Mouse (Mus musculus): ENCODE data around the gene Plin5.
A peak's percentile ranks its signal among the peaks of the same experiment; 100 is the strongest.

The Plin5 gene

DNA sequence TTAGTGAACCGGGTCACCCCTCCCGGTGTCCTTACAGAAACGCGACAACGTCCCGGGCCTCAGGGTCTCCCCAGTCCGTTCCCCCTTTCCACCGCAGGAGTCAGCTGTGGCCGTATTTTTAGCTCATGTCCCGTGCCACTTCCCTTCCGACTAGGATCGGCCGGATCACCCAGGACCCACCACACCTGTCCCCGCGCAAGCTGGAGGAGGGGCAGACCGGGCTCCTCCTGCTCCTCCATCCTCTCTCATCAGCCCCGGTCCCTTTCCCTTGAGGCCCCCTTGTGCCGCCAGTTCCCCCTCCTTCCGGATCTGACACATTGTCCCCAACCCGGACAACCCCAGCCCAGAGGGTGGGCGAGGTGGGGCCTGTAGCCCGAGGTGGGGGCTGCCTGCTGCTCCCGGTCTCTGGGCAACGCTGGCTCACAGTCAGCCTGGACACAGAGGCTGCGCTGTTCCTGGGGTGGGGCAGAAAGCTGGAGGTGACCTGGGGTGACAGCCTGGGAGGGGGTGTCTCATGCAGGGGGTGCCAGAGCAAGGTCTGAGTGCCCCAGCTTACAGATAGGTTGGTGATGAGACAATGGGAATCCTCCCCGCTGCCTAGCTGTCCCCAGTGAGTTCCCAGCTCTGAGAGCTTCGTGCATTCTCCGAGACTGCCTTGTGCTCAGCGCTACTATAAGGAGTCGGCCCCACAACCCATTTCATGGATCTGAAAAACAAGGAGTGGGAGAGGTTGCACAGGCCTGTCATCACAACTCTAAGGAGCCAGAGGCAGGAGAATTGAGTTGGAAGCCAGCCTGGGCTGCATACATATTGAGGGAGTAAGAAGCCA is 31.6 kb upstream of the Plin5 start:
- Histone ChIP-seq H3K4me3 (replicated peaks; ENCODE audit: low read length) (peak overlapping the region; percentile 59), H3K27me3 (ENCODE audit: insufficient read depth, low read length) (peaks cover 94% of the 10 kb centered on the region), H3K36me3 (ENCODE audit: insufficient read depth, low read length) (no peaks in the 10 kb centered on the region), H3K9me3 (ENCODE audit: low read length) (no peaks in the 10 kb centered on the region), H3K4me1 (replicated peaks; ENCODE audit: low read depth, low read length) (peaks cover 36% of the 10 kb centered on the region)
- no peak for TF ChIP-seq POU5F1 (IDR thresholded peaks at IDR 0.05; ENCODE audit: borderline replicate concordance, low read length)
- TF ChIP-seq CTCF (conservative IDR thresholded peaks at IDR 0.05; ENCODE audit: low read length) = no peak
- TF ChIP-seq NANOG (IDR thresholded peaks at IDR 0.05; ENCODE audit: borderline replicate concordance, low read length) = no peak

DNA sequence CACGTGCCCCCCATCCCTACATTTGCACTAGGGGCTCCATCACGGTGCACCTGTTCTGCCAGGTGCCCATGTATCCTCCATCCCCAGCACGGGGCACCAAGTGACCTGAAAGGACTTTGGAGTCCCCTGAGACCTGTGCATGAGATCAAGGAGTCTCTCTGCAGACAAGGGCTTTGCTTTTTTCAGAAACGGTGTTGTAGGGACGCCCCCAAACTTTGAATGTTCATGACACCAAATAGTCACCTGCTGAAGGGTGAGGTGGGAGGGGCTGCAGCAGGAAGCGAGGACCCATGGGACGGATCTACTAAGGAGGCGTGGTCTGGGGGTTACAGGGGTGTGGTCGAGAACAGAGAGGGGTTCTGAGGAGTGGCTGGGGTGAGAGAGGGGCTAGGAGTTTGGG is 30.9 kb upstream of the Plin5 start:
- Histone ChIP-seq H3K27me3 (ENCODE audit: insufficient read depth, low read length) (peaks cover 94% of the 10 kb centered on the region), H3K36me3 (ENCODE audit: insufficient read depth, low read length) (no peaks in the 10 kb centered on the region), H3K4me3 (replicated peaks; ENCODE audit: low read length) (peak overlapping the region; percentile 59), H3K4me1 (replicated peaks; ENCODE audit: low read depth, low read length) (peaks cover 40% of the 10 kb centered on the region), H3K9me3 (ENCODE audit: low read length) (no peaks in the 10 kb centered on the region)
- TF ChIP-seq CTCF (conservative IDR thresholded peaks at IDR 0.05; ENCODE audit: low read length) (no peak), NANOG (IDR thresholded peaks at IDR 0.05; ENCODE audit: borderline replicate concordance, low read length) (no peak), POU5F1 (IDR thresholded peaks at IDR 0.05; ENCODE audit: borderline replicate concordance, low read length) (no peak)

DNA sequence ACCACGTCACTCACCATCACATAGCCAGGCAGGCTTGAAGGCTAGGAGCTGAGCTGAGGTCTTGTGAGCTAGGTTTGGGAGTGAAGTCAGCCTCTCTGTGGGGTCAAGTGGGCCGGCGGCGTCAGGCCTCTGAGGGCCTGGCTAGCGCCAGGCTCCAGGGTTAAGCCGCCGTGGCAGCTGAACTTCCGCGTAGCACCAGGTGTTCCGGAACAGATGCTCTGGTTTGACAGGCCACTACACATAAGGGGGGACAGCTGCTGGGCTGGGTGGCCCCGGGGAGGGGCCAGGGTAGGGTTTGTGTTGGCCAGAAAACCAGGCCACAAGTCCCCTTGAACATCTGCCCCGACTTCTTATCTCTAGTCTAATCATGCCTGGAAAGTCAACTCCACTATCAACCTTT is 30.0 kb upstream of the Plin5 start:
- TF ChIP-seq CTCF (conservative IDR thresholded peaks at IDR 0.05; ENCODE audit: low read length) = no peak
- no peak for TF ChIP-seq POU5F1 (IDR thresholded peaks at IDR 0.05; ENCODE audit: borderline replicate concordance, low read length)
- TF ChIP-seq NANOG (IDR thresholded peaks at IDR 0.05; ENCODE audit: borderline replicate concordance, low read length) = no peak
- Histone ChIP-seq H3K4me1 (replicated peaks; ENCODE audit: low read depth, low read length) (peaks cover 43% of the 10 kb centered on the region), H3K36me3 (ENCODE audit: insufficient read depth, low read length) (no peaks in the 10 kb centered on the region), H3K9me3 (ENCODE audit: low read length) (no peaks in the 10 kb centered on the region), H3K27me3 (ENCODE audit: insufficient read depth, low read length) (peaks cover 94% of the 10 kb centered on the region), H3K4me3 (replicated peaks; ENCODE audit: low read length) (no peak overlapping the region)

DNA sequence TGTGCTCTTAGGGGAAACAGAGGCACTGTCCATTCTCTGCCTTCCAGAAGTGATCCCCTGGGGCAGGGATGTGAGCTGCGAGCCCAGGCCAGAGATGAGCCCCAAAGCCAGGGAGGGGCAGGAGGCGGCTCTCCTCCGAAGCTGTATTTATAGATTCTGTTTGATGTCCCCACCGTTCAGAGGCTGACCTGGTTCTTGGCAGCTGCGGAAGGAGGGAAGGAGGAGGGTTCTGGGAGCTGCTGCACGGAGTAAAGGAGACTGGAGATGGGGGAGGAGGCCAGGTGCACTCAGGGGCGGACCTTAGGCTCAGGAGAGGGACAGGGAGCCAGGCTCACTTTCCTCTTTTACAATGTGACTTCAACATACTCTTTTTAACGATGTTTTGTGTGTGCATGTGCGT is 28.7 kb upstream of the Plin5 start:
- Histone ChIP-seq H3K4me1 (replicated peaks; ENCODE audit: low read depth, low read length) (peaks cover 56% of the 10 kb centered on the region), H3K27me3 (ENCODE audit: insufficient read depth, low read length) (peaks cover 98% of the 10 kb centered on the region), H3K9me3 (ENCODE audit: low read length) (no peaks in the 10 kb centered on the region), H3K4me3 (replicated peaks; ENCODE audit: low read length) (no peak overlapping the region), H3K36me3 (ENCODE audit: insufficient read depth, low read length) (no peaks in the 10 kb centered on the region)
- TF ChIP-seq NANOG (IDR thresholded peaks at IDR 0.05; ENCODE audit: borderline replicate concordance, low read length) = no peak
- TF ChIP-seq POU5F1 (IDR thresholded peaks at IDR 0.05; ENCODE audit: borderline replicate concordance, low read length) = no peak
- TF ChIP-seq CTCF (conservative IDR thresholded peaks at IDR 0.05; ENCODE audit: low read length) = no peak

DNA sequence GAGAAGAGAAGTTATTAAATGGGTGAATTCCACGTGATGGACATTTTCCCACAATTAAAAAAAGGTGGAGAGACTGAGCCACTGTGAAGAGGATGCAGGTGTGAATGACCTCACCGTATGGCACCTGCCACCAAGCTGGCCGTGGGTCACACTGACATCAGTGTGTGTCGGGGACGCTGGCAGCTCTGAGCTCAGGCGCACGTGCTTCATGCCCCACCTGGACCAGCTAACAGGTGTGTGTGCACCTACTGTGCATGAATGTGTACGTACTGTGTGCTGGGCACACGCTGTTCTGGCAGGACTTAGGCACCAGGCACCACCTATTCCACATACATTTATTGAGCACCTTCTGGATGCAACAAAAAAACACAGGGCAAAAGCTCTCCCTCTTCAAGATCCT is 27.1 kb upstream of the Plin5 start:
- Histone ChIP-seq H3K27me3 (ENCODE audit: insufficient read depth, low read length) (peaks cover 96% of the 10 kb centered on the region), H3K9me3 (ENCODE audit: low read length) (no peaks in the 10 kb centered on the region), H3K4me1 (replicated peaks; ENCODE audit: low read depth, low read length) (peaks cover 64% of the 10 kb centered on the region), H3K36me3 (ENCODE audit: insufficient read depth, low read length) (no peaks in the 10 kb centered on the region), H3K4me3 (replicated peaks; ENCODE audit: low read length) (no peak overlapping the region)
- TF ChIP-seq POU5F1 (IDR thresholded peaks at IDR 0.05; ENCODE audit: borderline replicate concordance, low read length) = no peak
- TF ChIP-seq CTCF (conservative IDR thresholded peaks at IDR 0.05; ENCODE audit: low read length) = no peak
- no peak for TF ChIP-seq NANOG (IDR thresholded peaks at IDR 0.05; ENCODE audit: borderline replicate concordance, low read length)

DNA sequence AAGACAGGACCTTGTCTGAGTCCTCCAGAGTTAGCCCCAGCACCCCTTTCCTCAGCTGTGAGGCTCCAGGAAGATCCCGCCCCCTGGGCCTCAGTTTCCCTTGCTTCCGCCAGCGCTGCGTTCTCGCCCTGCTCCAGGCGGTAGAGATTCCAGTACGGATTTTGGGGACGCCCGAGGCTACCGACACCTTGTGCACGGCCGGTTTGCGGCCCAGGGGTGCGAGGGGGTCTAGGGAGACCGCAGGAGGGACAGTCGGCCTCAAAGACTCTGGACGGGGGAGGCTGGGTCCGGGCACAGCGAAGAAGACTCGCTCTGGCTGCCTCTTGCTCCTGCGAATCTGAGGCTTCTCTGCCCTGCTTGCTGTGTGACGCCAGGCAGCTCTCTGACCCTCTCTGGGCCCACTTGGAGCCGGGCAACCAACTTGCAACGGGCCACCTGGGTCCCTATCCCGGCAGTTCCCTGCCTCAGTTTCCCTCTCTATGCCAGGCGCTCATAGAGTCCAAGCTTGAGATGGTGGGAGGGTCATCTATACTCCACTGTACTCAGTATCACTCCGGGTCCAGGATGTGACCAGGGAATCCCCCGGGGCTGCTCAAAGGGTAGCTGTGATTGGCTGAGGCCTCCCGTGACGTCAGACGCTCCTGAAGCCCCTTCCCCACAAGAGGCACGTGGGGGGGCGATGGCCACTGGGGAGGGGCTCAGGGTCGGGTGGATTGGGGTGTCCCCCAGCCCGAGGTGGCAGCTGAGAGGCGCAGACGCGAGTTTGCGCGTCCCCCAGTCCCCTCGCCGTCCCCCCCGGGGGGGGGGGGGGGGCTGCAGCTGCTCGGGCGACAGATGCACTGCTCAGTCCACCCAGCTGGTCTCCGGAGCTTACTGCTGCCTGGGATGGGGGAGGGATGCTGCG is 24.6 kb upstream of the Plin5 start:
- no peaks in the 10 kb centered on the region for H3K9me3 ChIP-seq (ENCODE audit: low read length)
- no peaks in the 10 kb centered on the region for H3K36me3 ChIP-seq (ENCODE audit: insufficient read depth, low read length)
- H3K4me1 ChIP-seq (replicated peaks; ENCODE audit: low read depth, low read length) = peaks cover 75% of the 10 kb centered on the region
- peak overlapping the region; percentile 79 for H3K4me3 ChIP-seq (replicated peaks; ENCODE audit: low read length)
- H3K27me3 ChIP-seq (ENCODE audit: insufficient read depth, low read length) = peaks cover 90% of the 10 kb centered on the region
- TF ChIP-seq NANOG (IDR thresholded peaks at IDR 0.05; ENCODE audit: borderline replicate concordance, low read length) (no peak), POU5F1 (IDR thresholded peaks at IDR 0.05; ENCODE audit: borderline replicate concordance, low read length) (no peak), CTCF (conservative IDR thresholded peaks at IDR 0.05; ENCODE audit: low read length) (no peak)

DNA sequence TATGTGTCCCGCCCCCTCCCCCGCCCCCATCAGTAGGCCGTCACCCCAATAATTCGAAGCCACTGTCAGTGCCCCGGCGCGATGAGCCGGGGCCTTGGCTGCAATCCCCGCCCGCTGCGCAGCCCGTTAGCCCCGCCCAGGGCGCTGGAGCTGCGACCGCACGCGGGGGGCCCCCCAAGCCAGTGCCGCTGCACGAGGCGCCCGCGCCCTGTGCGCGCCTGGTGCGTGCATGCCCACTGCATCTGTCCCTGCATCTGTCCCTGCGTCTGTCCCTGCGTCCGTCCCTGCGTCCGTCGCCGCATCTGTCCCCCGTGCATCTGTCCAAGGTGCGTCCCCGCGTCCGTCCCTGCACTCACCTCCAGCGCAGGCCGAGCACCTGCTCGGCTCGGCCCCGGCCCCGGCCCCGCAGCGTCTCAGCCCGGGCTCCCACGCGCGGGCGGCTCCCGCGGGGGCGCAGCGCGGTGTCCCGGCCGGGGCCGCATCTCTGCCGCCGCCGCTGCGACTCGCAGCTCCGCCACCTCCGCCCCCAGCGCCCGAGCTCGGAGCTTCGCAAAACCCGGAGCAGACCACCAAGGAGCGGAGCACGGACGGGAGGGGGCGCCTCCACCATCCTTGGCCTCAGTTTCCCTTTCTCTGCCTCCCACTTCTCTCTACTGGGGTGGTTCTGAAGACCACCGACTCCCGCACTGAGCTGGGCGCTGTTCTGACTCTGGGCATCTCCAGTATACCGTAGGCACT is 22.6 kb upstream of the Plin5 start, which contains the start of gene Sema6b:
TSS of gene Sema6b (minus strand) at position 486 of the 738 bp plus-strand sequence.
- Histone ChIP-seq H3K4me3 (replicated peaks; ENCODE audit: low read length) (peak within 1 kb of the TSS; percentile 90), H3K27me3 (ENCODE audit: insufficient read depth, low read length) (peaks cover 78% of the 10 kb centered on the region), H3K4me1 (replicated peaks; ENCODE audit: low read depth, low read length) (peaks cover 64% of the 10 kb centered on the region), H3K9me3 (ENCODE audit: low read length) (no peaks in the 10 kb centered on the region), H3K36me3 (ENCODE audit: insufficient read depth, low read length) (no peaks in the 10 kb centered on the region)
- TF ChIP-seq NANOG (IDR thresholded peaks at IDR 0.05; ENCODE audit: borderline replicate concordance, low read length) (no peak), POU5F1 (IDR thresholded peaks at IDR 0.05; ENCODE audit: borderline replicate concordance, low read length) (no peak), CTCF (conservative IDR thresholded peaks at IDR 0.05; ENCODE audit: low read length) (no peak)

DNA sequence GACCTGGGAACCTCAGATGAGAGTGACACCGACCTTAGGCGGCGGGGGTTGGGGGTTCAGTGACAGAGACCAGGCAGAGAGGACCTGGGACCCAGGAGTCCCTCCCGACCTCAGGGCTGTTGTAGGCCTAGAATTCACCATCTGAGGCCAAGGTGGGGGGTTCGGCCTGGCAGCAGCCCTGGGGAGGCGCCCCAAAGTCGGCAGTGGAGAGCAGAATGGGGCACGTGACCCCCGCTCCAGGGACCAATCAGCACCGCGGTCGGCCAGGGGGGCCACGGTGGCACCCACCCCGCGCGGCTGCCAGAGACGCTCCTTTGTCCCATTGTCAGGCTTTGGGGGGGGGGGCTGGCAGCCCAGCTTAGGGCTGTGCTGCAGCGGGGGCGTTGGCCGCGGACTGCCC is 22.0 kb upstream of the Plin5 start:
- no peaks in the 10 kb centered on the region for H3K36me3 ChIP-seq (ENCODE audit: insufficient read depth, low read length)
- peaks cover 67% of the 10 kb centered on the region for H3K4me1 ChIP-seq (replicated peaks; ENCODE audit: low read depth, low read length)
- H3K4me3 ChIP-seq (replicated peaks; ENCODE audit: low read length) = peak overlapping the region; percentile 90
- H3K27me3 ChIP-seq (ENCODE audit: insufficient read depth, low read length) = peaks cover 71% of the 10 kb centered on the region
- no peak for TF ChIP-seq NANOG (IDR thresholded peaks at IDR 0.05; ENCODE audit: borderline replicate concordance, low read length)
- no peak for TF ChIP-seq CTCF (conservative IDR thresholded peaks at IDR 0.05; ENCODE audit: low read length)
- TF ChIP-seq POU5F1 (IDR thresholded peaks at IDR 0.05; ENCODE audit: borderline replicate concordance, low read length) = no peak
- H3K9me3 ChIP-seq (ENCODE audit: low read length) = no peaks in the 10 kb centered on the region

Data from E14TG2a.4 (cell line).